Mouse (Mus musculus) adrenal gland, adult 2 months (tissue): Measurements from ENCODE around the gene Klk4. TPM values are rescaled to one million over a fixed set of nuclear protein-coding genes. Genes with fewer than 3 reads are reported as not detected.

Source experiments
- DNase-seq: peaks from one replicate; pipeline ENCODE4 v3.0.0; 2021
- long read RNA-seq: library from polyadenylated mRNA; stranded (forward); transcript quantifications from one replicate; pipeline ENCODE4 v2.0.0, GENCODE M21; 2021
- polyA plus RNA-seq: library from polyadenylated mRNA; depleted of rRNA; stranded (reverse); fragments of >200 nt; gene quantifications from 2 replicates; pipeline ENCODE4 v1.2.3, GENCODE M21; 2012; rRNA removed
- total RNA-seq, 2 experiments: library from RNA; stranded (reverse); gene quantifications; 2 replicates each; pipeline ENCODE4 v1.2.3; 2021

Gene Klk4
- total RNA-seq (not detected), polyA plus RNA-seq (not detected in 2 replicates)
- long read RNA-seq = 0 reads

DNA sequence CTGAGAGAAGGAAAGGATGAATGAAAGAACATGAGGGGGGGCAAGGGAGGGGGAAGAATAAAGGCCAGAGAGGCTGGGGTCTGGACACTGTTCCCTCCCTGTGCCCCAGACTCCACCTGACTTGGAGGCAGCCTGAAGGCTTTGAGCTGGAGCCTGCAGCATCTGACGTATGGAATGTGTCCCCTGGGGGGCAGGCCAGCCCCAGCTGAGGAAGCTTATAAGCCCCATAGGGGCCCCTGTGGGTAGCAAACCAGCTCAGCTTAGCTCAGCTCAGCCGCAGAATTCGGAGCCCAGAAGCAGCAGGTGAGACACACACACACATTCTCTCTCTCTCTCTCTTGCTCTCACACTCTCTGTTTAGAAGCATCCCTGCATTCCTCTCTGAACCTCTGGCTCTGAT lies at the start of gene Klk4:
TSS of gene Klk4 (plus strand) at position 249 of the 400 bp plus-strand sequence.
- DNase-seq = no peak

DNA sequence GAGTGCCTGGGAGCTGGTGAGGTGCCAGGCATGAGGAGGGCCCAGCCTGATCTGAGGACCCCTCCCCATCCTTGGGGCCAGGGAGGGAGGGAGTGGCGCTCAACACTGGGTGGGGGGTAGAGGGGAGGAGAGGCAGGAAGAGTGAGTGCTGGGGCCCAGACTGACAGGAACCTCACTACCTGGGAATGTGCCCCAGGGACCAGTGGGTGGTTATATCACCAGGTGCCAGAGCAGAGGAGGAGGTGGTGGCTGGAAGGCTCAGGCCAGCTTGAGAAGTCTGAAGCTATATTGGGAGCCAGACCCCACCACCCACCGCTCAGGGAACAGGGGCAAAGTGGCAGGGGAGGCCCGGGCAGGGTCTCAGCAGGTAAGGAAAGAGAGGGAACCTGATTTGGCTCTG lies 39.3 kb upstream of the Klk4 start, which contains the start of gene Klk5:
TSS of gene Klk5 (plus strand) at position 271 of the 400 bp plus-strand sequence.
- no peak for DNase-seq

DNA sequence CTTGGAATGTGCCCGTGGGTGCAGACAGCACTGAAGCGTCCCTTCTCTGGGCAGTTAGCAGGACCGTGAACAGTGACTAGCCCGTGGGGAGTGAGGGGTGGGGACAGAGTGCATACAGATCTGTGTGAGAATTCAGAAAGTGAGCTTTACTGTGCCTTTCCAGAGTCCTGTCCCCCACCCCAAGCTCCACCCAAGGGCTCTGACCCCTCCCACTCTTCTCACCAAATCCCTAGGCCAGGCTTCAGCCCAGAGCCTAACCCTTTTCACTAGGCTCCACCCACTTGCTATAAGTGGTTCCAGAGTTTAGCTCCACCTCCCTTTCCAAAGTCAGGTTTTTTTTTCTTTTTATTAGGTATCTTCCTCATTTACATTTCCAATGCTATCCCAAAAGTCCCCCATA lies 37.2 kb upstream of the Klk4 start:
- DNase-seq = no peak

DNA sequence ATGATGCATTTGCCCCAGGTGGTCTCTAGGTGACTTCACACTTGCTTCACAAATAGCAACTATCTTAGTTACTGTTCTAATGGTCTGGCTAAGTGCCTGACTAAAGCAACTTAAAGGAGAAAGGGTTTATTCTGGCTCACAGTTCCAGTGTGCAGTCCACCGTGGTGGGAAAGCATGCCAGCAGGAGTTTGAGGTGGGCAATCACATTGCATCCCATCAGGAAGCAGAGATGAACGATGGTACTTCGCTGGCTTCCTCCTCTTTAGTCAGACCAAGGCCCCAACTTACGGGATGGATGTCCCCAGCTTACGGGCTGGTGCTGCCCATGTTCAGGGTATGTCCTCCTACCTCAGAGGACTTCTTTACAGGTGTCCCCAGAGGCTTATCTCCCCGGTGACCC lies 29.3 kb upstream of the Klk4 start:
- DNase-seq = no peak

DNA sequence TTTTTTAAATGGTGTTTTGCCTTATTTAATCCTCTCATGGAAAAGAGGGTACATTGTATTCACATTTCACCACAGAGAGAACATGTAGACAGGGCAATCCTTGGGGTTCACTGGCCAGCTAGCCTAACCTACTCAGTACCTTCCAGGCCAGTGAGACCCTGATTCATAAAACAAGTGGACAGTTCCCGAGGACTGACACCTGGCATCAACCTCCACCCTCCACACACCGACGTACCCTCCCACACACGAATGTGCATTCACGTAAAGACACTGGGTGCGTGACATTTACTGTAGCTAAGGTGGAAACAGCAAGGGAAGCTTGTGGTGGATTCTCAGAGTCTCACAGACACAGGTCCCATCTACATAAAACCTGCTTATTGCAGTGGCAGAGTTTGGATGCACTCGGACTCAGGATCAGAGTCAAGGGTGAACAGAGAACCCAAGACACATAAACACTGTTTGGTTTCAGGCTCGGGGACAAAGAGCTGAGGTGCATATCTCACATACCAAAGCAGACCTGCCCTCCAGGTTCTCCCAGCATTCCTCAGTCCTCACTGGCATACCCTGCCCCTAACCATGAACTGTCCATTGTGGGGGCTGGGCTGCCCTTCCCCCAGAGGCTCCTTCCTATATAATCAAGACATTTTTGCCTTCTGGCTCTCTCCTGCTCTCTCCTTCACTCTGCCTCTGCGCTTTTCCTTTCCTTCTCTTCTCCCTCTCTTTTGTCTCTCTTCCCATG lies 26.1 kb upstream of the Klk4 start:
- no peak for DNase-seq

DNA sequence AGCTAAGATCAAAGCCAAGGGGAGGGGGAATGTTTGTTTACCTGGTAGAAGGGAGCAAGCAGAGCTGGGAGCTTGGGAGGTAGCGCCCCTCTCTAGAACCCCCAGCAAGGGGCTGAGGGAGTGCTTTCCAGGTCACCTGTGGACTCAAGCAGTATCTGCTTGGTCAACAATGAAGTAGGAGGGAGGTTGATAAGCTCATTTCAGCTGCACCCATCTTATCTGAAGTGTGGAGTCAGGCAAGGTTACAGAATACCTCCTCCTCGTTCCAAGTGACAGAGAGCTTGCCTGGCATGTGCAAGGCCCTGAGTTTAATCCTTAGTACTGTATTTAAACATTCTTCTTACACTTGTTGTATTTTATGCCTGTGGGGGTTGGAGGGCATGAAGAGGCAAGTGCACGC lies 25.3 kb upstream of the Klk4 start:
- no peak for DNase-seq

DNA sequence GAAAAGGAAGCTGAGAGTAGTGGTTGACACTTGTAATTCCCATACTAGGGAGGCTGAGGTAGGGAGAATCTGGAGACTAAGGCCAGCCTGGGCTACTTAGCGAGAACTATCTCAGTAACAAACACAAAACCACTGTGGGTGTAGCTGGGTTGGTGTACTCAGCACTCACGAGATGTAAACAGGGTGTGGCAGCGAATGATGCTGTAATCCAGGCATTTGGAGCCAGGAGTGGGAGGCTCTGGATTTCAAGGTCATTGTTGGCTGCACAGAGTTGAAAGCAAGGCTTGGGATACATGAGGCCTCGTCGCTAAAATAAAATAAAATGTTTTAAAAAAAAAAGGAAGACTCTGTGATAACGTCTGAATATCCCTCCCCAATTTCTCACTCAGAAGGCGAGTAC lies 24.7 kb upstream of the Klk4 start:
- DNase-seq = no peak

DNA sequence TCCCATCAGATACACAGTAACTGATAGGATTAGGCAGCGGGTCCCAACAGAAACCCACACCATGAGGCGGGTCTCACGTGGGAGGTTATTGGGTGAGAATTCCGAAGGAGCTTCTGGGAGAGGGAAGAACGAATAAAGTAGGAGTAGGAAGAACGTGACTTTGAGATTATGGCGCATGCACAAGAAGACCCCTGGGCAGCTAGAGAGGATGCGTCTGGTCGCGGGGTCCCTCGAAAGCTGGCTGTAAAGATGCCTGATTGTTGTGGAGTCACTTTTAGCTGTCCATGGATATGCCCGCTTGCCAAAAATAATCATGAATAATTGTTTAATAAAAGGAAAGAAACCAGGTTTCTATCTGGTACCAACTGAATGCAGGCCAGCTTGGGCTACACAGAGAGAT lies 23.5 kb upstream of the Klk4 start:
- no peak for DNase-seq

DNA sequence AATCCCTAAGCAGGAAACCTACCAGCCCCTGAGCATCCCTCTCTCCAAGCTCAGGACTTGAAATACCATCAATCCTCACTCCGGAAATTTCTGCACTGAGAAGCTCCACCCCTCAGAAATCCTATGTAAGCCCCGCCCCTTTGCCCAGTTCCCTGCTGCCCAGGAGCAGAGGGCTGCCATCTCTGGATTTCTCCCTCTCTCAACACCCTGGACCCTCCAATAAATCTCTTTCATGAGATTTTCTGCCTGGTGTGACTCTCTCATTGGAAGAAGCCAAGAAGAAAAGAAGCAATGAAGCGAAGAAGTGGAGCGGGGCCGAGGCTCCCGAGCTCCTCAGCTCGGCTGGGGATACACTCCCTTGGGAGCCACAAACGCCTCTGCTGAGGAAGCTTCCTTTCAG lies 20.5 kb upstream of the Klk4 start:
- DNase-seq = no peak

DNA sequence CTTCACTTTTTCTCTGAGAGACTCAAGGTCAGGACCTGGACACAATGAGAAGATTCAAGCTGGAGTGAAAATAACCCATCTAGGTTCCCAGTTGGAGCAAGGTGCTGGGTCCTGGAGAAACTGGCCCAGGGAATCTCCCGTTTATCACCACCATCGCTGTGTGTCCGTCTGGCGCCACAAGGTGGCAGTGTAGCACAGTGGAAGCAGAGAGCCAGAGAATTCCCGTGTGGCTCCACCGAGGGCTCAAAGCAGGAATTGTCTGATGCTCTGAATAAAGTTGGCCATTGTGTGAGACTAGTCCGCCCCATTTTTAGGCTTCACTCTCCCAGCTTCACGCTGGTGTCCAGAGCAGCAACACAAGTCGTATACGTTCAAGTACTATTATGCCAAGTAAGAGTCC lies 7.7 kb upstream of the Klk4 start:
- peak; percentile 63 for DNase-seq

DNA sequence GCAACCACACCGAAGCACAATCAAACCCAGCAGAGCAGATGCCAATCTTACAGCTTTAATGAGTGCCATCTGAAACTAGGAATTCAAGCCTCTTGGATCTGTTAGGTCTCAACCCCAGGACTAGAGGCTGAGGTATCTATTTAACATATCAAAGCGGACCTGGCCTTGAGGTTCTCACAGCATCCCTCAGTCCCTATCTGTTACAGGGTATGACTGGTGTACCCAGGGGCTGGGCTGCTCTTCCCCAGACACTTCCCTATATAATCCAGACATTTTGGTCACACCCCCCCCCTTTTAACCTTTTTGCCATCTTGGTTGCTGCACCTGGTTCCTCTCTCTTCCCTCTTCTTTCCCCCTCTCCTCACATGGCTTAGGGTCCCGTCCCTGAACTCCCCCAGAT lies 7.3 kb upstream of the Klk4 start:
- DNase-seq = no peak

DNA sequence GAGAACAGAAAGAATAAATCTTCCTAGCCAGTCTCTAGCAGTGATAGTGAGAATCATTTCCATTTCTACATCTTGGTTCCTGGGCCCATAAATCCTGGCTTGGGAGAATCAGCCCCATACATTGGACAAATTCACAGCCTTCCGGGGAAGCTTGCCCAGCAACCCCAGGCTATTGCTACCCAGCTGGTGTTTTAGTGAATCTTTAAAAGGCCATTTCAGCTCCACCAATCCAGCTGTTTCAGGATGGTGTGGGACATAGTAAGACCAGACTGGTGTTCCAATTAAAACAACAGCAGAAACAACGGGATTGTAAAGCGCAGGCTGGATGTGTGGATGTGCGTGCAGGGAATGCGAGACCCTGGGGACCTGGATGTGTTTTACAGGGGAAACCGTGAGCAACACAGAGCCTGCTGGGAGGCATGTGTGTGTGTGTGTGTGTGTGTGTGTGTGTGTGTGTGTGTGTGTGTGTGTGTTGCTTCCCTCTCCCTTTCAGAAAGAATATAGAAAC lies 6.0 kb upstream of the Klk4 start:
- no peak for DNase-seq

DNA sequence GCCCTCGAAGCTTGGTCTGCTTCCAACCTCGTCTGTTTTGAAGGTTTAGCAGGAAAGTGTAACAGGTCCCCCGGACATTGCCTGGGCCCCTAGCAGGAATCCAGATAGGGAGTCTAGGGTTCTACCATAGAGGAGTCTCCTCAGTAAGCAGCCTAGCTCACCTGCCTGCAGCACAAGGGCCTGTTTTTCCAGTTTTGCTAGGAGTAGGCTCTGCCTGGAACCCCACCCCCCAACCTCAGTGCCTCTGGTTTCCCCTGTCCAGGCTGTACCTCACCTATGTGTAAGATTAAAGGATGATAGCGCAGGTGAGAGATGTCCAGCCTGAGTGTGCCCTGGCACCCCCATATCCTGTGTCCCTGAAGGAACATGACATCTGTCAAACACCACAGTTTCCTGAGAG lies 4.5 kb upstream of the Klk4 start:
- DNase-seq = no peak

DNA sequence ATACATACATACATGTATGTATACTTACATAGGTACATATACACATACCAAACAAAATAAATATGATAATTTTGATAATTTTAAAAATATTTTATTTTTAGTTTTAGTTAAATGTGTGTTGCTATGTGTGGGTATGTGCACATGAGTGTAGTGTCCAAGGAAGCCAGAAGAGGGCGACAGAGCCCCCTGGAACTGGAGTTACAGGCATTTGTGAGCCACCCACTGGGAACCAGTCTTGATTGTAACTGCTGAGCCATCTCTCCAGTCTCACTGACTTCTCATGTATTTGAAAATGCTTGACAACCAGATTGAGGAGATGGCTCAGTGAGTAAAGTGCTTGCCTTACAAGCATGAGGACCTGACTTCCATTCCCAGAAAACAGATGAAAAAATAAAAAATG lies 2.7 kb upstream of the Klk4 start:
- no peak for DNase-seq

DNA sequence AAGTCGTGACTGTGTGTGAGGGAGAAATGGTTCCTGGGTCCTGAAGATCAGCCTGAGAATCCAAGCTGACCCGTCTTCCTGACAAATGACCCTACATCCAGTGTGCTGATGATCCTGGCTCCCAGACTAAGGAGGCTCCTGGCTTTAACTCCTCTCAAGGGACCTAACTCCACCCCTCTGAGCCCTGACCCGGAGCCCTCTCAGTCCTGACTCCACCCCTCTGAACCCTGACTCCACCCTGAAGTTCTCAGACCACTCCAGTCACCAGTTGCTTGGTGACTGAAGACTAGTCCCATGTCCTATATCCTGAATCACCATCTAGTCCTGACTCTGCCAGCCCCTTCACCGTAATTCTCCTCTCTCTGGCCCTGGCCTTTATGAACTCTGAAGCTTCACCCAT lies 1.4 kb downstream of the Klk4 start:
- DNase-seq = no peak

DNA sequence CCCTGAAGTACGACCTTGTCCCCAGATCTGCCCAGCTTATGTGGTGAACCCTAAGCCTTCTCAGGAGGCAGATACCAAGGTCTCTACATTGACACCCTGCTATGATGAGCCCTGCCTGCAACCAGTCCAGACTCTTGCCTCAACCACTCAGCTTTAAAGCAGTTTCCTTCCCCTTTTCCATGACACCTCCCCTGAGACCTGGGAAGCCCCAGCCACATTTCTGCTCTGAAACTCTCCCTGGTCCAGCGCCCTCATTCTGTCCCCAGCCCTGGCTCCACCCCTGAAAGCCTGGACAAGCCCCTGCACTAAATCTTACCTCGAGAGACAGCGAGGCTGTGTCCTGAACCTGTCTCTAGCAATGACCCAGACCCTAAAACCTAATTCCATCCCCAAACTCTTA lies 1.9 kb downstream of the Klk4 start:
- no peak for DNase-seq

DNA sequence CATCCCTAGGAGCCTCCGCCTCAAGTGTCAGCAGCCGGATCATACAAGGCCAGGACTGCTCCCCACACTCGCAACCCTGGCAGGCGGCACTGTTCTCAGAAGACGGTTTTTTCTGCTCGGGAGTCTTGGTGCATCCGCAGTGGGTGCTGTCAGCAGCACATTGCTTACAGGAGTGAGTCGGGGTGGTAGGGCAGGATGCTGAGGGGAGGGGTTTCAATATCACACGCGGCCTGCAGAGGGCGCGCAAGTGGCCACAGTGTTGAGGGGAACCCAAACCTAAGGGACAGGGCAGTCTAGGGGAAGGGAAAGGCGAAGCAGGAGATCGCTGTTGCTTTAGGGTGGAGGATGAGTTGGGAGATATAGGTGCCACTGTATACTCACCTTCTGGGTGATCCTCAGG lies 2.6 kb downstream of the Klk4 start:
- peak; percentile 37 for DNase-seq

DNA sequence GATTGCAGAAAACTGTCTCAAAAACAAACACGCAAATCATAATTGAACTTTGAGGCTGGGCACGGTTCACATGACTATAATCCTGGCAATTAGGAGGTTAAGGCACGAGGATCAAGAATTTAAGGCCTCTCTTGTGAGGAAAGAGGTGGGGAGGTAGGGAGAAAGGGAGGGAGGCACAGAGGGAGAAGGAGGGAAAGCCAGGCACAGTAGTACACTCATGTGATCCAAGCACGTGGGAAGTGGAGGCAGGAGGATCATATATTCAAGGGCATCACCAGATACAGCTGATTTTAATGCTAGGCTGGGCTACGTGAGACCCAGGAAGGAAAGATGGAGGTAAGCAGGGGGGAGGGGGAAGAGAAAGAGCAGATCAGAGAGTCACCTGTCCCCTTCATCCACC lies 10.4 kb downstream of the Klk4 start:
- no peak for DNase-seq

DNA sequence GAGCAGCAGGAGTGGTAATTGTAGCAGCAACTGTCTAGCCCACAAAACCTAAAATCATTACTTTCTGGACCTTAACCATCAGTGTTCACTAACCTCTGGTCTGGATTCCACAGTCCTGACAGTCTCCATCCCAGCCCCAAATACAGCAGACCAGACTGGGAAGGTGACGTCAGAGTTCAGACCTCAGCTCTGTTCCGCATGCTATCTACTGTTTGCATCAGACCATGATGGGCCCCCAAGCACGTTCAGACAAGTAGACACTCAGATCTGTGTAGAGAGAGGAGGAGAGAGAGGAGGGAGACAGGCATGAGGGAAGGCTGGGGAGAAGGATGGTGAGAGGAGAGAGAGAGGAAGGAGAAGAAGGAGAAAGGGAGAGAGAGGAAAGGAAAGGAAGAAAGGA lies 10.8 kb downstream of the Klk4 start:
- DNase-seq = no peak

DNA sequence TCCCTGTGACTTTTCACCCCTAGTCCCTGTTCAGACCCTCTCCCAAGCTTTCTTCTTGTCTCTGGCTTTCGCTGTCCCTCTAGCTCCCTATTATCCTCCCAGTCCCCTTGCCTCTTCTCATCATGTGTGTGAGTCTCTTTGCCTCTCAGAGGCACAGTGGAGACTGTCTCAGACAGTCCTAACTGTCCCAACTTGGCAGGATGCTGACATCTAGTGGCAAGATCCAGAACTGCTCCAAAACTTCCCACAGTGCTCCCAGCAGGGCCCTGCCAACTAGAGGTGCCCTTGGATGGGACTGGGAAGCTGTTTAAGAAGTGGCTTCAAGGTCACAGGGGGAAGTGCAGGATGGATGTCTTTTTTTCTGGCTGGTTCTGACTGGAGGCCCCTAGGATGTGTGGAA lies 13.9 kb downstream of the Klk4 start:
- DNase-seq = peak; percentile 84

DNA sequence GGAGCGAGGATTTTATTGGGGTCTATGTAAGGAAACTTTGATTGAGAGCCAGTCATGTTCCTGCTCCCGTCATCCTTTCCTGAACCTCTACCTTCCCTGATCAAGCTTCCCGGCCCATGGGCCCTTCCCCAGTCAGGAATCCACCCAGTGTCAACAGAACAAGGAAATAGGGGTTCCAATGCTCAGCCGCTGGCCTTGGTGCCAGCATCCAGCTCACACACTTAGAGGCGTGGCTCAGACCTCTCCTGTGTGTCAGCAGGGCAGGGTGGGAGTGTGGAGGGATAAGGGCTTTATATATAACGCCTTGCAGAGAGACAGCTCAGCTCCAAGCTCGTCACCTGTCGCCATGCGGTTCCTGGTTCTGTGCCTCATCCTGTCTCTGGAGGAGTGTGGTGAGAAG lies 33.9 kb downstream of the Klk4 start:
- no peak for DNase-seq

DNA sequence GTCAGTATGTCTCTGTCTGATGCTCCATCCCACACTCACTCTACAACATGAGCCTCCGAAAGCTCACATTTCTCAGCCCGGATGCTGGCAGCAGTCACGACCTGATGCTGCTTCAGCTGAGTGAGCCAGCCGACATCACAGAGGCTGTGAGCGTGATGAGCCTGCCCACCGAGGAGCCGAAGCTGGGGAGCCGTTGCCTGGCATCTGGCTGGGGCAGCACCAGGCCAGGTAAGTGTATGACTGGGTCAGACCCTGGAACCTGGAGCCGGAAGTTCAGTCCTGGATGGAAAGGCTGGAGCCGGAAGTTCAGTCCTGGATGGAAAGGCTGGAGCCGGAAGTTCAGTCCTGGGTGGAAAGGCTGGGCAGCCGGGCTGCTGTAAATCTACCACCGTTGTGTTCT lies 37.5 kb downstream of the Klk4 start:
- no peak for DNase-seq

DNA sequence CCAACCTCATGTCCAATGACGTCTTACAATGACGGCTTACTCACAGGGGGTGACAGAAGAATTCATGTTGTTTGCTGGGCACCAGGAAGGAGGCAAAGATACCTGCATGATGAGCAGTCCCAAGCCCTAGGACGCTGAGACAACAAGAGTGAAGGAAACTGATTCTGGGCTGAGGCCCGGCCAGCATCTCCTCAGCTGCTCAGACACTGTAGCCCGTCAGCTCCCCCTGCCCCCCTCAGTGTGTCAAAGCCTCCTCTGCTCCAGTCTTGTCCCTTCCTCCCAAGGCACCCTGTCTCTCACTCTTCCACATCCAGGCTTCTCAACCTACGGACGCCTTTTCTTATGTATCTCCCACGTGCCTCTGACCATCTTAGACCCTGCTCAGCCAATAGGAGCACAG lies 37.9 kb downstream of the Klk4 start:
- DNase-seq = no peak
